Mouse (Mus musculus): ENCODE measurements at regions not wholly inside any gene's neighbourhood (a gene's known extent, or its start where the extent isn't known, plus 50 kb on each side); places are given as distances from the start of the nearest gene placed in this dataset.

- no peak for TF ChIP-seq CTCF (IDR thresholded peaks at IDR 0.05; ENCODE audit: extremely low read depth, insufficient read length, insufficient replicate concordance, low read depth, low read length)
- no peak for TF ChIP-seq POLR2A (IDR thresholded peaks at IDR 0.05; ENCODE audit: low read depth, low read length)
These were observed 172.4 kb downstream of the Rdh14 start for GRCm38 (mm10) chr12:10562966-10563365.

Measured in small intestine, adult 2 months (tissue).